Mouse (Mus musculus) MEL (cell line): ENCODE results near the gene Matn4. TPM values are rescaled to one million over a fixed set of nuclear protein-coding genes. Genes with fewer than 3 reads are reported as not detected.

Source experiments
- DNase-seq: peaks from one replicate; pipeline ENCODE4 v3.0.0; 2011; ENCODE audit warnings: low read depth, low spot score
- H3K27ac ChIP-seq: 2 replicates; pipeline ENCODE4 v1.5.1; 2012; ENCODE audit warnings: low read depth, mild to moderate bottlenecking, control low read depth, low read length, moderate library complexity; ENCODE audit not compliant: control insufficient read depth
- H3K27me3 ChIP-seq, 2 experiments: fragments of 150-350 bp in 1 of 2; sonication (generic) in 1 of 2; 2 replicates each; pipeline ENCODE4 v1.6.1; 2012; ENCODE audit warnings: low read length in 2 of 2, mild to moderate bottlenecking in 2 of 2, improper control_type of control experiment in 1 of 2, moderate library complexity in 1 of 2; ENCODE audit not compliant: insufficient read depth in 2 of 2, control insufficient read depth in 1 of 2
- H3K36me3 ChIP-seq, 2 experiments: 2 replicates each; pipeline ENCODE4 v1.6.1; 2012 to 2014; ENCODE audit warnings: low read length in 2 of 2, improper control_type of control experiment in 1 of 2, inconsistent platforms in 1 of 2, mild to moderate bottlenecking in 1 of 2; ENCODE audit not compliant: insufficient read depth in 2 of 2, control insufficient read depth in 1 of 2
- H3K4me1 ChIP-seq, 2 experiments: fragments of 150-350 bp in 1 of 2; sonication (generic) in 1 of 2; 2 replicates each; pipeline ENCODE4 v1.6.1; 2012; ENCODE audit warnings: low read length in 2 of 2, improper control_type of control experiment in 1 of 2, mild to moderate bottlenecking in 1 of 2; ENCODE audit not compliant: insufficient read depth in 2 of 2, control insufficient read depth in 1 of 2
- H3K4me3 ChIP-seq, 2 experiments: fragments of 150-350 bp in 1 of 2; sonication (generic) in 1 of 2; 2 replicates each; pipeline ENCODE4 v1.5.1; 2012; ENCODE audit warnings: low read depth in 2 of 2, low read length in 2 of 2, mild to moderate bottlenecking in 2 of 2, moderate library complexity in 2 of 2, control low read depth in 1 of 2, improper control_type of control experiment in 1 of 2; ENCODE audit not compliant: control insufficient read depth in 1 of 2, insufficient read depth in 1 of 2
- H3K79me2 ChIP-seq: 2 replicates; pipeline ENCODE4 v1.6.1; 2012; ENCODE audit warnings: mild to moderate bottlenecking, low read length, moderate library complexity; ENCODE audit not compliant: control insufficient read depth, poor library complexity, insufficient read depth
- H3K9ac ChIP-seq: 2 replicates; pipeline ENCODE4 v1.6.1; 2012; ENCODE audit warnings: low read depth, mild to moderate bottlenecking, control low read depth, low read length, moderate library complexity; ENCODE audit not compliant: control insufficient read depth, poor library complexity, severe bottlenecking
- H3K9me3 ChIP-seq: fragments of 150-350 bp; sonication (generic); replicated peaks from 2 replicates; pipeline ENCODE4 v1.6.1; 2012; ENCODE audit warnings: mild to moderate bottlenecking, low read length, improper control_type of control experiment, moderate library complexity; ENCODE audit not compliant: insufficient read depth
- BHLHE40 ChIP-seq: IDR thresholded peaks from 2 replicates; pipeline ENCODE4 v1.6.1; 2012; ENCODE audit warnings: low read depth, mild to moderate bottlenecking, inconsistent platforms, low read length, improper control_type of control experiment, borderline replicate concordance
- CHD1 ChIP-seq: IDR thresholded peaks from 2 replicates; pipeline ENCODE4 v1.6.1; 2012; ENCODE audit warnings: low read depth, mild to moderate bottlenecking, inconsistent platforms, low read length, improper control_type of control experiment
- ETS1 ChIP-seq: IDR thresholded peaks from 2 replicates; pipeline ENCODE4 v1.6.1; 2012; ENCODE audit warnings: low read depth, mild to moderate bottlenecking, inconsistent platforms, low read length, improper control_type of control experiment, moderate library complexity
- GATA1 ChIP-seq: IDR thresholded peaks from 2 replicates; pipeline ENCODE4 v1.6.1; 2011; ENCODE audit warnings: low read depth, low read length, improper control_type of control experiment
- HCFC1 ChIP-seq: IDR thresholded peaks from 2 replicates; pipeline ENCODE4 v1.6.1; 2012; ENCODE audit warnings: low read depth, mild to moderate bottlenecking, inconsistent platforms, low read length, improper control_type of control experiment, moderate library complexity
- KAT2A ChIP-seq: conservative IDR thresholded peaks from 2 replicates; pipeline ENCODE4 v1.6.1; 2012; ENCODE audit warnings: low read depth, low read length, improper control_type of control experiment, inconsistent platforms
- MAFK ChIP-seq: IDR thresholded peaks from 2 replicates; pipeline ENCODE4 v1.6.1; 2011; ENCODE audit warnings: low read depth, mild to moderate bottlenecking, low read length, improper control_type of control experiment, borderline replicate concordance
- MEF2A ChIP-seq: IDR thresholded peaks from 2 replicates; pipeline ENCODE4 v1.6.1; 2014; ENCODE audit warnings: low read depth, mild to moderate bottlenecking, inconsistent platforms, low read length, improper control_type of control experiment; ENCODE audit not compliant: poor library complexity, insufficient replicate concordance, severe bottlenecking; ENCODE audit errors: extremely low read depth
- MYC ChIP-seq: IDR thresholded peaks from 2 replicates; pipeline ENCODE4 v1.6.1; 2011; ENCODE audit warnings: low read depth, mild to moderate bottlenecking, low read length, improper control_type of control experiment, moderate library complexity
- NELFE ChIP-seq: IDR thresholded peaks from 2 replicates; pipeline ENCODE4 v1.6.1; 2011; ENCODE audit warnings: low read depth, low read length, improper control_type of control experiment
- NRF1 ChIP-seq: IDR thresholded peaks from 2 replicates; pipeline ENCODE4 v1.6.1; 2014; ENCODE audit warnings: low read depth, mild to moderate bottlenecking, inconsistent platforms, low read length, improper control_type of control experiment, moderate library complexity; ENCODE audit not compliant: poor library complexity, insufficient read depth, severe bottlenecking
- POLR2A ChIP-seq, 2 experiments: IDR thresholded peaks; 2 replicates each; pipeline ENCODE4 v1.6.1; 2011 to 2012; ENCODE audit warnings: low read length in 2 of 2, mild to moderate bottlenecking in 2 of 2, control low read depth in 1 of 2, improper control_type of control experiment in 1 of 2, low read depth in 1 of 2, moderate library complexity in 1 of 2; ENCODE audit not compliant: control insufficient read depth in 1 of 2, insufficient read depth in 1 of 2, poor library complexity in 1 of 2
- POLR2AphosphoS2 ChIP-seq: IDR thresholded peaks from 2 replicates; pipeline ENCODE4 v1.6.1; 2011; ENCODE audit warnings: low read length, improper control_type of control experiment
- POLR2AphosphoS5 ChIP-seq: IDR thresholded peaks from 2 replicates; pipeline ENCODE4 v1.6.1; 2012; ENCODE audit warnings: low read depth, borderline replicate concordance, mild to moderate bottlenecking, inconsistent platforms, low read length, moderate library complexity, mixed read lengths
- RAD21 ChIP-seq: IDR thresholded peaks from 2 replicates; pipeline ENCODE4 v1.6.1; 2011; ENCODE audit warnings: mild to moderate bottlenecking, low read depth, low read length, improper control_type of control experiment
- SIN3A ChIP-seq: IDR thresholded peaks from 2 replicates; pipeline ENCODE4 v1.6.1; 2012; ENCODE audit warnings: low read length, improper control_type of control experiment, inconsistent platforms
- SMC3 ChIP-seq: IDR thresholded peaks from 2 replicates; pipeline ENCODE4 v1.6.1; 2011; ENCODE audit warnings: low read depth, low read length, improper control_type of control experiment
- TAL1 ChIP-seq: IDR thresholded peaks from 2 replicates; pipeline ENCODE4 v1.6.1; 2012; ENCODE audit warnings: mild to moderate bottlenecking, inconsistent platforms, low read length, moderate library complexity, mixed read lengths
- TCF12 ChIP-seq: IDR thresholded peaks from 2 replicates; pipeline ENCODE4 v1.6.1; 2014; ENCODE audit warnings: low read depth, mild to moderate bottlenecking, inconsistent platforms, low read length, improper control_type of control experiment, moderate library complexity
- UBTF ChIP-seq: IDR thresholded peaks from 2 replicates; pipeline ENCODE4 v1.6.1; 2012; ENCODE audit warnings: low read depth, mild to moderate bottlenecking, inconsistent platforms, low read length, improper control_type of control experiment, moderate library complexity, borderline replicate concordance; ENCODE audit not compliant: insufficient read depth
- USF1 ChIP-seq: IDR thresholded peaks from 2 replicates; pipeline ENCODE4 v1.6.1; 2014; ENCODE audit warnings: low read depth, mild to moderate bottlenecking, inconsistent platforms, low read length, improper control_type of control experiment, moderate library complexity
- ZC3H11A ChIP-seq: IDR thresholded peaks from 2 replicates; pipeline ENCODE4 v1.6.1; 2012; ENCODE audit warnings: low read depth, mild to moderate bottlenecking, inconsistent platforms, low read length, improper control_type of control experiment
- ZKSCAN1 ChIP-seq: IDR thresholded peaks from 2 replicates; pipeline ENCODE4 v1.6.1; 2012; ENCODE audit warnings: low read depth, mild to moderate bottlenecking, inconsistent platforms, low read length, improper control_type of control experiment, moderate library complexity
- ZMIZ1 ChIP-seq: IDR thresholded peaks from 2 replicates; pipeline ENCODE4 v1.6.1; 2012; ENCODE audit warnings: low read depth, mild to moderate bottlenecking, inconsistent platforms, low read length, improper control_type of control experiment, moderate library complexity
- polyA plus RNA-seq, 2 experiments: library from polyadenylated mRNA; stranded (reverse) in 1 of 2; unstranded in 1 of 2; fragments of >175 nt in 1 of 2; fragments of >200 nt in 1 of 2; gene quantifications; 2 replicates each; pipeline versions ENCODE4 v1.2.1 to v1.2.4; 2012; ENCODE audit warnings: low replicate concordance in 2 of 2, low read depth in 1 of 2; ENCODE audit not compliant: insufficient read length in 2 of 2, insufficient read depth in 1 of 2, missing spikeins in 1 of 2
- total RNA-seq: library from RNA; depleted of rRNA; stranded (reverse); fragments of 300-350 nt; gene quantifications from 2 replicates; pipeline ENCODE4 v1.2.3, GENCODE M21; 2012

Matn4 gene
- total and polyA plus RNA-seq, 3 experiments = not detected

DNA sequence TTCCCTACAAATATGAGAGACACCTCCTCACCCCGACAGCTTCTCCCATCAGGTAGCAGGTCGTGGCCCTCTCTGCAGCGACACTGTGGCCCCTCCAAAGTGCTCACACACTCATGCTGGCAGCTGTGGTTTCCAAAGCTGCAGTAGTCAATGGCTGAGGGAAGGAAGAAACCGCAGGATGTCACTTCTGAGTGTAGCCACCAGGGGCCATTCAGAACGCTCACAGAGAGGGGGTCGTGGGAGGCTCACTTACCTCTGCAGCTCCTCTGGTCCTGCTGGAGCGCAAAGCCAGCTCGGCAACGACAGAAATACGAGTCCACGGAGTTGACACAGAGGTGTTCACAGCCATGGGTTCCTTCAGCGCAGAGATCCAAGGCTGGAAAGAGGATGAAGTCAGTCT, 8.0 kb downstream of the Matn4 start:
- Histone ChIP-seq H3K9ac (no peak overlapping the region), H3K27ac (no peak overlapping the region), H3K4me1 (no peaks in the 10 kb centered on the region), H3K4me3 (no peak overlapping the region), H3K36me3 (no peaks in the 10 kb centered on the region), H3K79me2 (no peaks in the 10 kb centered on the region), H3K9me3 (no peaks in the 10 kb centered on the region), H3K27me3 (no peaks in the 10 kb centered on the region; a peak in 1 of 4 replicates)
- TF ChIP-seq MAFK = no peak
- no peak for TF ChIP-seq HCFC1
- no peak for TF ChIP-seq KAT2A
- TF ChIP-seq MEF2A = no peak
- no peak for DNase-seq

- Histone ChIP-seq H3K4me1 (no peaks in the 10 kb centered on the region), H3K27ac (no peak overlapping the region), H3K79me2 (no peaks in the 10 kb centered on the region), H3K4me3 (no peak overlapping the region), H3K36me3 (no peaks in the 10 kb centered on the region), H3K9me3 (no peaks in the 10 kb centered on the region), H3K27me3 (no peaks in the 10 kb centered on the region; a peak in 1 of 4 replicates), H3K9ac (no peak overlapping the region)
- DNase-seq = no peak
- TF ChIP-seq HCFC1 (no peak), RAD21 (no peak), MYC (no peak), BHLHE40 (no peak), USF1 (no peak), NELFE (no peak), TAL1 (no peak), GATA1 (no peak), ZKSCAN1 (no peak), ZC3H11A (no peak)
These were observed 8.9 kb downstream of the Matn4 start for GRCm38 (mm10) chr2:164396076-164396475.

- Histone ChIP-seq H3K36me3 (no peaks in the 10 kb centered on the region), H3K27ac (no peak overlapping the region), H3K9me3 (no peaks in the 10 kb centered on the region), H3K4me1 (no peaks in the 10 kb centered on the region), H3K9ac (no peak overlapping the region), H3K4me3 (no peak overlapping the region), H3K27me3 (no peaks in the 10 kb centered on the region; a peak in 1 of 4 replicates), H3K79me2 (no peaks in the 10 kb centered on the region)
- TF ChIP-seq GATA1 = no peak
- no peak for TF ChIP-seq USF1
- TF ChIP-seq NELFE = no peak
- TF ChIP-seq TCF12 = no peak
- no peak for TF ChIP-seq MEF2A
- TF ChIP-seq MYC = no peak
- no peak for TF ChIP-seq SIN3A
- no peak for TF ChIP-seq ETS1
- no peak for TF ChIP-seq POLR2AphosphoS5
- TF ChIP-seq CHD1 = no peak
- no peak for TF ChIP-seq UBTF
- no peak for TF ChIP-seq ZKSCAN1
- TF ChIP-seq MAFK = no peak
- TF ChIP-seq TAL1 = no peak
- TF ChIP-seq POLR2AphosphoS2 = no peak
- TF ChIP-seq ZMIZ1 = no peak
- TF ChIP-seq NRF1 = no peak
- TF ChIP-seq POLR2A (IDR thresholded peaks at IDR 0.05; ENCODE audit: control insufficient read depth in 1 of 2, insufficient read depth in 1 of 2, low read depth in 1 of 2, low read length in 2 of 2, poor library complexity in 1 of 2) = no peak
- TF ChIP-seq SMC3 = no peak
- no peak for DNase-seq
These were observed 11.8 kb downstream of the Matn4 start for GRCm38 (mm10) chr2:164393126-164393525.
